Mouse (Mus musculus) stomach, embryonic 16.5 days (tissue): Measurements from ENCODE around the gene Gdf7. TPM values are rescaled to one million over a fixed set of nuclear protein-coding genes. Genes with fewer than 3 reads are reported as not detected.
A peak's percentile ranks its signal among the peaks of the same experiment; 100 is the strongest.

Experiments
- ATAC-seq: fragments of 200-750 bp; cut with Nextera tagmentation; 2 replicates; pipeline ENCODE4 v1.8.0; 2017; ENCODE audit warnings: moderate number of reproducible peaks, moderate TSS enrichment; ENCODE audit not compliant: insufficient read depth, low FRiP score
- H3K27ac ChIP-seq: fragments of 300-500 bp; sonication (generic); 2 replicates; pipeline ENCODE4 v1.5.1; 2014; ENCODE audit warnings: low read length
- H3K27me3 ChIP-seq: fragments of 300-500 bp; sonication (generic); 2 replicates; pipeline ENCODE4 v1.6.1; 2014; ENCODE audit warnings: low read length, control low read depth, mixed read lengths; ENCODE audit not compliant: control insufficient read depth, insufficient read depth
- H3K36me3 ChIP-seq: fragments of 300-500 bp; sonication (generic); 2 replicates; pipeline ENCODE4 v1.6.1; 2014; ENCODE audit warnings: low read length; ENCODE audit not compliant: control insufficient read depth, insufficient read depth
- H3K4me1 ChIP-seq: fragments of 300-500 bp; sonication (generic); 2 replicates; pipeline ENCODE4 v1.6.1; 2014; ENCODE audit warnings: low read length, control low read depth, mixed read lengths; ENCODE audit not compliant: control insufficient read depth, insufficient read depth
- H3K4me2 ChIP-seq: fragments of 300-500 bp; sonication (generic); 2 replicates; pipeline ENCODE4 v1.6.1; 2014; ENCODE audit warnings: low read depth, low read length, mixed read lengths
- H3K4me3 ChIP-seq: fragments of 300-500 bp; sonication (generic); replicated peaks from 2 replicates; pipeline ENCODE4 v1.5.1; 2014; ENCODE audit warnings: mild to moderate bottlenecking, low read length
- H3K9ac ChIP-seq: fragments of 300-500 bp; sonication (generic); 2 replicates; pipeline ENCODE4 v1.6.1; 2014; ENCODE audit warnings: low read length
- H3K9me3 ChIP-seq: fragments of 300-500 bp; sonication (generic); replicated peaks from 2 replicates; pipeline ENCODE4 v1.6.1; 2016; ENCODE audit warnings: low read length, control low read depth; ENCODE audit not compliant: control insufficient read depth
- WGBS: fragments of 180-500 bp; shearing (Covaris S2); extraction: QIAGEN DNeasy Blood & Tissue Kit; methylation state at CpG from one replicate; pipeline ENCODE4 v1.1.7; 2014; 5-methylcytosine and 5-hydroxymethylcytosine counted together
- polyA plus RNA-seq: library from polyadenylated mRNA; unstranded; fragments of >200 nt; fragmentation: Nextera tagmentation; extraction: Ambion mirVana; gene quantifications from 2 replicates; pipeline ENCODE4 v1.2.1, GENCODE M21; 2015

Gene Gdf7
- polyA plus RNA-seq, 1 experiment from 2014 or later: 0.09 TPM

DNA sequence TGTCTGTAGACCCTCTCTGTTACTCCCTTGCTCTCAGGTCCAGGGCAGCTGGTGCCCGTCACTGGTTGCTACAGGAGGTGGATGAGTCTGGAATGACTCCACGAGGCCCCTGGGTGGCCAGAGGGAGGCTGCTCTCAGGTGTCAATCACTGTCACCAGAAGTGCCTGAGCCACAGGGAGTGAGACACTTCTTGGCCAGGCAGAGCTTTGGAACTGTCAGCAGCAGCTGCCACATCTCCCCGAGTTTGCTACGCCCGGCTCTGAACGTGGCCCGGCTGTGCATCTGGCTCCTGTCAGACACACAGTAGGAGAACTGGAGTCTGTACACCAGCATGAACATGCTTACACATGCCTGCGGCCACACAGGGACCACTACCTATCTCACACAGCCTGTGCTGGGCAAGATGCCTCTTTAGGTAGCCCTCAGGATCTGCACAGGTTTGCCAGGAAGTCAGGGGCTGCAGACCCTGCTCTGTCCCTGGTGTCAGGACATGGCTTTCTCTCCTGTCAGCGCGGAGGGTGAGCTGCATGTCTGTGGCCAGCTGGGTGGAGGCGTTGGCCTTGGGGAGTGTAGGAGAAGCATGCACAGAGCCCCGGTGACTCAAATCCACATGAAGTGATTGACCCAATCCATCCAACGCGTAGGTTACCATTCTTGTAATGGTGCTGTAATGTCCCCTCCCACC, 29.9 kb upstream of the Gdf7 start:
- H3K9ac ChIP-seq: no peak overlapping the region
- no peak overlapping the region for H3K4me3 ChIP-seq
- WGBS: 37% methylated on average over 14 of the region's 14 CpGs
- H3K9me3 ChIP-seq: no peaks in the 10 kb centered on the region
- H3K27me3 ChIP-seq: no peaks in the 10 kb centered on the region
- peaks cover 28% of the 10 kb centered on the region for H3K4me1 ChIP-seq
- H3K4me2 ChIP-seq: 0 out of 2 replicates have a peak overlapping the region, but pooled peaks have one; percentile 20
- H3K36me3 ChIP-seq: peaks cover 6% of the 10 kb centered on the region; the same call in 1 of the 2 replicates
- H3K27ac ChIP-seq: peak overlapping the region; percentile 58
- ATAC-seq: peak; percentile 59

- H3K36me3 ChIP-seq: peaks cover 6% of the 10 kb centered on the region; the same call in 1 of the 2 replicates
- H3K27me3 ChIP-seq: no peaks in the 10 kb centered on the region
- no peak overlapping the region for H3K9ac ChIP-seq
- H3K4me1 ChIP-seq: peaks cover 28% of the 10 kb centered on the region
- no peak overlapping the region for H3K4me2 ChIP-seq
- WGBS: 96% methylated on average over 7 of the region's 7 CpGs
- no peaks in the 10 kb centered on the region for H3K9me3 ChIP-seq
- no peak overlapping the region for H3K4me3 ChIP-seq
- no peak for ATAC-seq
- no peak overlapping the region for H3K27ac ChIP-seq
Measured at GRCm38 (mm10) chr12:8329236-8329635, 27.5 kb upstream of the Gdf7 start.

DNA sequence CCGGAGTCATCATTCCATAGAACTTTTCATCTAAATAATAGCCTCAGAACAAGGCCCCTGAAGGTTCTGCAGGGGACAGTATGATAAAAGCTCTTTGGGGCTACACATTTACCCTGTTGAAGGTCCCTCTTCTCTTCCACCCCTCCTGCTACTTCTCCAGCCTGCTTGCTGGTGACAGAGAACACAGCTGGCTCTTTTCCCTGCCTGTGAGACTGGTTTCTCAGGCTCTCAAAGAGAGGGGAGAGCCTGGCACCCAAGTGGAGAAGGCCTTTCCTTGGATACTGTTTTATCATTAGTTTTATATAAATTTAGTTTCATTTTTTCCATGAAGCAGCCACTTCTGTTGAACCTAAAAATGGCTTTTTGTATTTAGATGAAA, 25.9 kb upstream of the Gdf7 start:
- Histone ChIP-seq H3K36me3 (peaks cover 6% of the 10 kb centered on the region; the same call in 1 of the 2 replicates), H3K9ac (peak overlapping the region; percentile 53), H3K4me2 (no peak overlapping the region), H3K27ac (peak overlapping the region; percentile 31; the same call in 1 of the 2 replicates), H3K4me3 (no peak overlapping the region), H3K9me3 (no peaks in the 10 kb centered on the region), H3K27me3 (no peaks in the 10 kb centered on the region), H3K4me1 (peaks cover 28% of the 10 kb centered on the region)
- ATAC-seq: no peak
- WGBS: 85% methylated on average over 1 of the region's 1 CpGs

- no peaks in the 10 kb centered on the region for H3K9me3 ChIP-seq
- peak overlapping the region; percentile 53 for H3K9ac ChIP-seq
- no peaks in the 10 kb centered on the region for H3K27me3 ChIP-seq
- H3K36me3 ChIP-seq: peaks cover 6% of the 10 kb centered on the region; the same call in 1 of the 2 replicates
- no peak overlapping the region for H3K4me3 ChIP-seq
- ATAC-seq: peak; percentile 84
- H3K4me1 ChIP-seq: peaks cover 25% of the 10 kb centered on the region
- no peak overlapping the region for H3K4me2 ChIP-seq
- WGBS: 35% methylated on average over 17 of the region's 17 CpGs
- H3K27ac ChIP-seq: peak overlapping the region; percentile 31; the same call in 1 of the 2 replicates
Measured at GRCm38 (mm10) chr12:8326825-8327674, 25.3 kb upstream of the Gdf7 start.

- Histone ChIP-seq H3K9me3 (no peaks in the 10 kb centered on the region), H3K27me3 (no peaks in the 10 kb centered on the region), H3K4me1 (peaks cover 15% of the 10 kb centered on the region), H3K4me3 (no peak overlapping the region), H3K9ac (no peak overlapping the region; the same call in 1 of the 2 replicates), H3K4me2 (no peak overlapping the region), H3K27ac (peak overlapping the region; percentile 40), H3K36me3 (peaks cover 11% of the 10 kb centered on the region; the same call in 1 of the 2 replicates)
- 80% methylated on average over 17 of the region's 17 CpGs for WGBS
- ATAC-seq: no peak
Measured at GRCm38 (mm10) chr12:8325943-8326522, 24.3 kb upstream of the Gdf7 start.

- no peaks in the 10 kb centered on the region for H3K27me3 ChIP-seq
- peaks cover 9% of the 10 kb centered on the region for H3K4me1 ChIP-seq
- WGBS: 88% methylated on average over 13 of the region's 13 CpGs
- no peak overlapping the region for H3K9ac ChIP-seq
- no peak overlapping the region for H3K4me3 ChIP-seq
- no peaks in the 10 kb centered on the region for H3K9me3 ChIP-seq
- no peak for ATAC-seq
- peak overlapping the region; percentile 40; the same call in 1 of the 2 replicates for H3K27ac ChIP-seq
- no peak overlapping the region for H3K4me2 ChIP-seq
- H3K36me3 ChIP-seq: peaks cover 11% of the 10 kb centered on the region; the same call in 1 of the 2 replicates
Measured at GRCm38 (mm10) chr12:8325245-8325942, 23.6 kb upstream of the Gdf7 start.

GRCm38 (mm10) chr12:8324086-8324485, 22.3 kb upstream of the Gdf7 start:
- Histone ChIP-seq H3K4me2 (no peak overlapping the region), H3K27ac (no peak overlapping the region), H3K9ac (no peak overlapping the region), H3K4me3 (no peak overlapping the region), H3K9me3 (no peaks in the 10 kb centered on the region), H3K27me3 (no peaks in the 10 kb centered on the region), H3K36me3 (peaks cover 5% of the 10 kb centered on the region; the same call in 1 of the 2 replicates), H3K4me1 (peaks cover 12% of the 10 kb centered on the region)
- 84% methylated on average over 10 of the region's 10 CpGs for WGBS
- no peak for ATAC-seq

GRCm38 (mm10) chr12:8321506-8321905, 19.8 kb upstream of the Gdf7 start:
- WGBS: 83% methylated on average over 10 of the region's 10 CpGs
- Histone ChIP-seq H3K4me2 (no peak overlapping the region), H3K9ac (no peak overlapping the region), H3K27me3 (no peaks in the 10 kb centered on the region), H3K9me3 (no peaks in the 10 kb centered on the region), H3K27ac (no peak overlapping the region), H3K4me1 (peaks cover 4% of the 10 kb centered on the region; the same call in 1 of the 2 replicates), H3K36me3 (0 out of 2 replicates have a peak, but pooled peaks cover 5% of the 10 kb centered on the region), H3K4me3 (no peak overlapping the region)
- no peak for ATAC-seq
